Mouse (Mus musculus) frontal cortex, adult (tissue): ENCODE measurements around the gene Slc25a45.

ENCODE experiments used
- ATAC-seq: cut with Nextera tagmentation; 2 replicates; pipeline ENCODE4 v1.9.2; 2017; ENCODE audit warnings: mild to moderate bottlenecking, moderate library complexity, mixed read lengths; ENCODE audit not compliant: low TSS enrichment

The Slc25a45 gene

DNA sequence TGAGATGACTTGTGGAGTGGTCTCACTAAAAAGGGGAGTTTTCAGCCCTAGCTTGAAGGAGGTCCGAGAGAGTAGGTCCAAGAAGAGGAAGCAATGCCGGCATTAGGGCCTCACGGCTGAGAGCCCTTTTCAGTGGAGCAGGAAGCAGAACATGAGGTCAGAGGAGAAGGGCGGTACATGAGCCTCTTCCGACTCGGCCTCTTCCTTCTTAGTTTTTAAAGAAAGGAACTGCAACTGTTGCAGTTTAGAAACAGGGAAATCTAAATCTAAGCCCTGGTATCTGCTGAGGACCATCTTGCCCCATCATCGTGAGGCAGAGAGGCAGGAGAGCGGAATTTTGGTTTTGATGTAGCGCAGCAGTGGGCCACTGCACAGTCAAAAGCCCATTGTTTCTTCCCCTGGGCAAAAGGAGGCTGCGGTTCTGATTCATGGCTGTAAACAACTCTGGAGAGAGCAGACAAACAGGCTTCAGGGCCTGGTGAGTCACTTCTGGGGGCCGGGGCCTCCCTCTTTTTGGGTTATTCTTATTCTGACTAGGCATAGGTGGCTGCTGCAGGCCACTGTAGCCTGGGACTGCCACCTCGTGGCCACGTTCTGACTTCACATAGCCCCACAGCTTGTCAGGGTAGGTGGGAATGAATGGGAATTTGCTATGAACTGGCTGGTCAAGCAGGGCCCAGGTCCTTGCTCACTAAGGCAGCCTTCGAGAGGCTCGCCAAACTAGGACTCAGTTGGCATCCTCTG lies at the start of gene Slc25a45:
Gene Slc25a45 (plus strand): TSS at position 191 of the 744 bp plus-strand sequence.
- peak; percentile 73 for ATAC-seq

DNA sequence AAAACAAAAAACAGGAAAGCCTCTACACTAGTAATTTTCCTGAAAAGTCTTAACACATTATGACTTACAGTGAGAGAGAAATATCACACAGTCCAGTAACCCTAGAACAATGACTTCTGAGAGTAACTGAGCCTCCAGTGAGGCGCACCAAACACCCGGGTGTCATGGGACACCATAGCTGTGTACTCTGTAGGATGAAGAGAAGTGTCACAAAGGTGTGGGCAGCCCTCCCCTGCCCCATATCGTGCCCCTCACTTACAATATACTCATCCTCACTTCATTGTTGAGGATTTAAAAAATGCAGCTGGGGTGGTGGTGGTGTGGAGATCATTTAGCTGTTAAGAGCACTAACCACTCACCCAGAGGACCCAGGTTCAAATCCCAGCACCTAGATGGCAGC lies 49.5 kb upstream of the Slc25a45 start:
- ATAC-seq, result no peak

DNA sequence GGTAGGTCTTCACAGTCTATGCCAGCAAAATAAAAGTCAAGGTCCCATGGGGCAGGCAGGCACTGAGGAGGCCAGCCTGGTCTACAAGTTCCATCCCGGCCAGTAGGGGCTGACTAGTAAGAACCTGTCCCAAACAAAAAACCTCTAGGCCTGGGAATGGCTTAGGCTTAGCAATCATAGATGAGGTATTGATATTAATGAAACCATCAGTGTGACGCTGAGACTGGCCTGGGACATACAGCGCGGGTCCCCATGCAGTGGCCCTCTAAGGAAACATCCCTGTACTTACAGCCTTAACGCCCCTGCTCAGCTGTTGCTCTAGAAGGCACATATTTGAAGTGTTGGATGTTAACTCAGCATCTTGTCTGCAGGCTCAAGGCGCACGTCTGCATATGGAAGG lies 48.7 kb upstream of the Slc25a45 start:
- no peak for ATAC-seq

DNA sequence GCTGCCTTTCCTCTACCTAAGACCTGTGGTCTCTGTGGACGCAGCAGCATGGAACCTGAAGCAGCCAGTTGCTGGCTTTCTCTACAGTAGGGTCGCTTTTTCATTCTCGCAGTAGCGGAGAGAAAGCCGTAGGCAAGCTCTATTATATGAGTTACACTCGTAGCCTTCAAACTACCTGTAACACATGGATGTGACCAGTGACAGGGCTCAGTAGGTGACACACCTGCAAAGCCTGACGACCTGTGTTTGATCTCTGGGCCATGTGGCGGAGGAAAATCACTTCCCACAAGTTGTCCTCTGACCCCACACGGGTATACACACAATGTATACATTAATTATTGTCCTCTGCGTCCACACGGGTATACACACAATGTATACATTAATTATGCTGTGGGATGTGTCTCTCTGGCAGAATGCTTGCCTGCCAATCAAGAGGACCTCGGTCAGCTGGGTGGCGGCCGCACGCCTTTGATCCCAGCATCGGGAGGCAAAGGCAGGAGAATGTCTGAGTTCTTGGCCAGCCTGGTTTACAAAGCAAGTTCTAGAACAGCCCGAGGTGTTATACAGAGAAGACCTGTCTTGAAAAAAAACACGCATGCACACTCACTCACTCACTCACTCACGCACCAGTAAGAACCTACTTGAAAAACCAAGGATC lies 47.5 kb upstream of the Slc25a45 start:
- no peak for ATAC-seq

DNA sequence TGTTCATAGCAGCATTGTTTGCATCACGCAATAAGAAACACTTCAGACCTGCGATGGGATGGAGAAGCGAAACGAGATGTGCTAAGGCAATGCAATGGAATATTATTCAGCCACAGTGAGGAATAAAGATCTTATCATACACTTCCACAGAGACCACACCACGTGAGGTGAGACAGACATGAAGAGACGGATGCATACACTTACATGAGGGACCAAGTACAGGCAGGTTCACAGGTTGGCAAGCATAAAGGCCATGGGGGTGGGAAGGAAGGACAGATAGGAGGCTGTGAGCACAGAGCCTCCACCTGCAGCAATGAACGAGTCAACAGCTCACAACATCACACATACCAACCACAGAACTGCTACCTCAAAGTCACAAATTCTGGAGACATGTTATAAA lies 46.8 kb upstream of the Slc25a45 start:
- no peak for ATAC-seq

- no peak for ATAC-seq
Observed at GRCm38 (mm10) chr19:5831224-5831957, 46.2 kb upstream of the Slc25a45 start.

DNA sequence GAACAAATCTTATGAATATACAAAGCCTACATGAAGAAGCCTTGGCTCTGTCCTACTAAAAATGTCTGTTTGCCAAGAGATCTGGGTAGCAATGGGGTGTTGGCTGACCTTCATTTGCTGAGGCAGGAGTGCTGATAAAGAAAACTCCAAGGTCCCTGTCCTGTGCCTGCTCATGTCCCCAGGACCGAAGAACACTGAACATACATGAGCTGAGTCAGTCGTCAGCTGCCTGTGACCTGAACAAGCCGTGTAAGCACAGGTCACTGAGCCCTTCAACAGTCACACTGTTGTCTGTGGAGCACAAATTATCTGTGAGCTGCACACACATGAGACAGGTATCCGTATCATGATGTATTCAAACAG lies 45.7 kb upstream of the Slc25a45 start:
- ATAC-seq, result no peak

DNA sequence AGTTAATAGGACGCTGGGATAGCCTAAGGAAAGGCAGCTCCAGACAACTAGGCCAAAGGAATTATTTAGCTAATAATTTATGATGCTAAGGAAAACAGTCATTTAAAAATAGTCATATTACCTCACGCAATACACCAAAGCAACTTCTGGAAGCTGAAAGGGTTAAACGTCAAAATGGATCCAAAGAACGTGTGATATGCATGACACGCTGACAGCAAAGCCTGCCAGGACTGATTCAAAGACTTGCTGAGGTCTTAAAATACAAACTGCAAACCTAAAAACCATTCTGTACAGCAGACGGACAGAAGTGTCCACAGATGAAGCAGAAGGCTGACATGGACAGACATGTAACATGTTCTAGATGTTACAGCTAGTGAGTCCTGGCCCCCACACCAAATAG lies 45.3 kb upstream of the Slc25a45 start:
- no peak for ATAC-seq

DNA sequence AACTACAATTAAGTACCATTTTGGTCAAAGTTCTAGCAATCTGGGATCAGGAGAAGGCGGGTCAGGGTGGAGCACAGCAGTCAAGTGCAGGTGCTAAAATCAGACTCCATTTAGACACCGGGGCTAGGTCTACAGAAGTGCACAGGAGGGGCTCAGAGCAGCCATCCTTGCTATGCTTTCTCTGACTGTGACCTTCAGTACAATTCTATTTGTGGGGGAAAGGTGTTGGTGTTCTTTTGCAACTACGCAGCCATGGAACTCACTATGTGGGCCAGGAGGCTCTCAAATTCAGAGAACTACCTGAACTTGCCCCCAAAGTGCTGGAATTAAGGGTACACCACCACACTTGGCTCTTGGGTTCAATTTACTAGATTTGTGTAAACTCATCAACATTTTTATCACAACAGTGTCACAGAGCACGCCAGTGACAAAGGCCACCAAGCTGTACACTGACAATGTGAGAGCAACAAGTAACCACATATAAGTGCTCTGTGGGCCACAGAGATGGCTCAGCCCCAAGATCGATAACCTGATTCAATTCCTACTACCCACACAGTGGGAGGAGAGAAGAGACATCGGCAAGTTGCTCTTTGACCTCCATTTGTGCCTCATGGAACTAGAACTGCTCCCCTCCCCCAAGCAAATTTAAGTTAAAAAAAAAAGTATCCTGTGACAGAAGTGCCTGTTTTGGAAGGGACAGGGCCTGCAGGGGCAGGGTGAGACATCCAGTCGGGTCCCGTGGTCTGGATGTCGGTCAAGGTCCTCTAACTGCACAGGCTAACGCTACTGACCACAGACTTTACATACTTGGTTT lies 44.1 kb upstream of the Slc25a45 start:
- no peak for ATAC-seq

GRCm38 (mm10) chr19:5834260-5834925 lies 43.2 kb upstream of the Slc25a45 start:
- ATAC-seq, result peak; percentile 38; the same call in 1 of the 2 replicates

DNA sequence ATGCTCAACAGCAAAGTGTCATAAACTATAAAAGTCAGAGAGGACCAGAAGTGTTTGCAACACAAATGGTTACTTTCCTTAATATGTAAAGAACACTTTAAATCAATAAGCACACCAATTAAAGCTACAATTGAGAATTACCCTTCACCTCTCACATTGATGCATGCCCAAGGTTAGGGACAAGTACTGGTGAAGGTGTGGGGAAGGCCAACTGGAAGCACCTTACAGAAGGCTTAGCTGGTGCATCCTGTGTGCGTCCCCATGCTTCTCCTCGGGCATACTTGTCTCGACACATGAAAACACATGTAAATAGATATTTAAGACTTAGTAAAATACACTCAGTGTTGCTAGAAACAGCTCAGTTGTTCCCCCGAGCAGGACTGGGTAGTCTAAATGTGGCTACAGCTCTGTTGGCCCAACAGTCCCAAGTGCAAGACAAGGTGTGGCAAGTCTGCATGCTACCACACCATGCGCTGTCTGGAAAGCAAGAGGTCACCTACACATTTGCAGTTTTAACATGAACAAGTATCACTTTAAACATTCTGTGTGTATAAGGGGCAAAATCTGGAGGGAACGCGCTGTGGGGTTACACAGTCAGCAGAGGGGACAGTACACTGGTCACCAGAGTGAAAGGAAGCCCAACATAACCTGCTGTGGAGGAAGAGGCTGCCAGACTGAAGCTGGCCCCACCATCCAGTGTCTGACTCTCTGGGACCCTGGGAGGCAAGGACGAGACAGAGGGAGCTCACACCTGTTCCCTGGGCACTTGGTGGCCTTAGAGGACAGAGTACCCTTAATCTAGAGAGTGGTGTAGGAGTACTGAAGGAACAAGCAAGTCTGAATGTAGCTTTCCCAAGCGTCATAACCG lies 42.3 kb upstream of the Slc25a45 start:
- no peak for ATAC-seq

DNA sequence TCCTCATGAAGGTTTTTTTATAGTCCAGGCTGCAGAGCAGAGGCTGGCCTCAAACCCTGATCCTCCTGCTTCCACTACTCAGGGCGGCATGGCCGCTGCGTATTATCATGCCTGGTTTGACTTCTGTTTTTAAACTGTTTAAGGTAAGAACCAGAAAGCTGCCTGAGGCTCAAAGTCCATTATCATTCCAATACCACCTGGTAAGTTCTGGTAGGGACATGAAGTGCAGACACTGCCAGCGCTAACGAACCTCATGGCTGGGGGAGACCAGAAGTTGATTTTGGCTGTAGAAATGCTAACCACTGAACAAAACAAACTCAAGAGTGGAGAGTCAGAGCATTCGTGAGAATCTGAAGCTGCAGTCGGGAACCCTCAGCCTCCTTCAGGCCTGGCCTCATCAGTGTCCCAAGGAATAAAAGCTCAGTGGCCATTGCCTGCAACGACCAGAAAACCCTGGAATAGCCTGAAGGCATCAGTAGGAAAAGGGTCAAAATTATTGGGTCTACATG lies 41.6 kb upstream of the Slc25a45 start:
- no peak for ATAC-seq

DNA sequence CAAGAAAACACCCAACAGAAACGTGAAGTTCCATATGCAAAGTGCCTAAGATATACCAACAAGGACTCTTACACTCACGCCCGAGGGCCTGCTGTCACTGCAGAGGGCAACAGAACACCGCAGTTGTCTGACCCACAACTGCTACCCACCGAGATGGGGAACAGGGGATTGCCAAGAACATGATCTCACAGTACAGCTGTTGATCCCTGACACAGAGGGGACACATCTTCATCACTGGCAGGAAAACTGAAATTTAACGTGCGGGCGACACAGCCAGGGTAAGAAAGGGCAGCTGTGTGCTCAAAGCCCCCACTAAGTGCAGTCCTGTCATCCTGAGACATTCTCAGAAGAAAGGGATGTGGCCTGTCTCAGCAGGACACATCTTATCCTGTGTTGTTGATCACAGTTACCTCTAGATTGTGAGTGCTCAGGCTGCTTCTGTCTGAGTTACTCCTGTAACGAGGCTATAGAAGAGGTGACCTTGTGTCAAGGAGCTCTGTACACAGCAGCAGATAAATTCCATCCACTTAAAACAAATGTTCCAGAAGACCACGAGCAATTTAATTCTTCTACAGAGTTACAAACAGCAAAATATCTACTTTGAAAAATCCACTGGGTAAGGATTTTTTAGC lies 40.6 kb upstream of the Slc25a45 start:
- no peak for ATAC-seq

DNA sequence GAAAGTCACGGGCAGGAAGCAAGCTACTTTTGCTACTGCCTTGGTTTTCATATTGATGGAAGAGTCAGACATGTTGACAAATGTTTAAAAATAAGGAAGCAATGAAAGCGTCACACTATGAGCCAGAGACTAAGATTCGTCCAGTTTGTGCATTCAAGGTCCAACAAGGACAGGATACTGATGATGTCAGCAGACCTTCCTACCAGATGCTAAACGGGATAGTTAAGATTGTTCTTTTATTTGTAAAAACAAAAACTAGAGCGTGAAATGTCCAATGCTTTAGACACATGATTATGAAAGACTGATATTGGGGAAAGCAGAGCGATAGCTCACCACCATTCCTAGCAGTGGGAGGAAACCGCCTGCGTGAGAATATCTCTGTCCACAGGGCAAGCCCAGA lies 40.0 kb upstream of the Slc25a45 start:
- ATAC-seq, result no peak

GRCm38 (mm10) chr19:5838136-5838891 lies 39.3 kb upstream of the Slc25a45 start:
- ATAC-seq, result no peak

DNA sequence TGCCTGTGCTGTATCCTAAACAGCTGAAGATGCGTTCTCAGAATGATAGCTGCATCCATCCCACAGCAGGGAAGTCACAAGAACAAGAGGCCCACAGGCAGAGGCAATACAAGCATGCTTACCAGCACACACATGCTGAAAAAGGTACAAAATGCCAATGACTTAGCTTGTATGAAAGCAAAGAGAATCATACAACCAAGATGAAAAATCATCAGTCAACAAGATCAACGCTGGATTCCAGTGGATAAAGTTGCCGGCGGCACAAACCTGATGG lies 38.8 kb upstream of the Slc25a45 start:
- ATAC-seq, result no peak

- no peak for ATAC-seq
Observed at GRCm38 (mm10) chr19:5839317-5840085, 38.1 kb upstream of the Slc25a45 start.

DNA sequence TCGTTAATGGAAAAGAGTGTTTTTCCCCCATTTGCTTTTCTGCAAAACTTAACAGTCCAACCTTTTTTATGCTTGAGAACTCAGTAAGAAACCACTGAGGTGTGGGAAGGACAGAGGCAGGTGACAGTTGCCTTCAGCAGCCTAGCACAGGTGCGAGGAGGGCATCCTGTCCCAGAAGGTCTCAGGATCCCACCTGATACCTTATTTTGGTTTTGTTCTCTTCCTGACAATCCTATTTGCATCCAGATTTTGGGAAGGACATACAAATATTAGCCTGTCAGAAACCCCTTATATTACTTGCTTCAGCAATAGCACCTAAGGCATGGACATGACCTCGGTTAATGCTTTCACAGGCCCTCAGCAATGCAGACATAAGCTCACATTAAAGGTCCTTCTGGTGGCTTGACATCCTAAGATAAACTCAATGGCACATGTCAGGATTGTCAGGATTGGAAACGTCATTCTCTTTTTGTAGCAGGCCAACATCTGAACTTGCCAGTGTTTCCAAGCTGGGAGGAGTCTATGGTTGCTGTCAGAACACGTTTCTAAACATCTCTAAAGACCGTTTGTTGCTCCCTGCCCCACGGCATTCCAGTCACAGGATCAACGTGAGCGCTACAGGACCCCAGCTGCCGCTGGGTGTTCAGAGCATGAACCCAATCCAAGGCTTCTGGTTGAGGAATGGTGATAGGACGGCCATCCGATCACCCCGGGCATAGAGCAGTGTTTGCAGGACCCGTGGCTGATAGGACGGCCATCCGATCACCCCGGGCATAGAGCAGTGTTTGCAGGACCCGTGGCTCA lies 37.3 kb upstream of the Slc25a45 start:
- no peak for ATAC-seq
